Mouse (Mus musculus) cerebellum, adult 2 months (tissue): ENCODE measurements around the gene Syvn1.

Experiments
- CTCF ChIP-seq: fragments of 200-500 bp; IDR thresholded peaks from 2 replicates; pipeline ENCODE4 v1.5.1; 2011; ENCODE audit warnings: low read depth, mild to moderate bottlenecking, control low read depth, low read length, moderate library complexity, borderline replicate concordance; ENCODE audit not compliant: insufficient read depth
- POLR2A ChIP-seq: fragments of 200-500 bp; IDR thresholded peaks from 2 replicates; pipeline ENCODE4 v1.6.1; 2011; ENCODE audit warnings: low read length, control low read depth, borderline replicate concordance; ENCODE audit not compliant: insufficient read depth

- TF ChIP-seq CTCF, result no peak
- no peak for TF ChIP-seq POLR2A
Measured at GRCm38 (mm10) chr19:6028991-6029390, 17.4 kb upstream of the Syvn1 start.
